Mouse (Mus musculus): Measurements from ENCODE around the gene Rgcc.

Gene Rgcc

DNA sequence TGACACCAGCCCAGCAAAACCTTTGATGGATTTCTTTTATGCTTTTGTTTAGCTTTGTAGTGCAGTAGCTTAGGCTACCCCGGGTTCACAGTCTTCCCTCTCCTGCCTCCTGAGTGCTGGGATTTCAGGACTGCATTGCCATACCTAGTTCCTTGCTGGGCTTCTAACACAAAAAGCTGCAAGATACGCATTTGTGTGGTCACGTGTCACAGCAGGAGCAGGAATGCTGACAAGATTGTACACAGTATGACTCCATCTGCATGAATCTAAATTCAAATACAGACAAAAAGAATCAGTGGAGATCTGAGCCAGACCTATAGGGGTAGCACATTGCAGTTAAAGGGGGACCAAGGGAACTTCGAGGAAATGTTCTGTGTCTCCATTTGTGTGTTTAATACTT lies 6.9 kb upstream of the Rgcc start:
- CTCF ChIA-PET: interaction anchor here in 1 of 4 experiments (0.6 kb wide), 1 partner anchor 771 kb away, joined by 6 read pairs; the partner anchor contains the start of gene Akap11
- POLR2A ChIA-PET: interaction anchor here in 3 of 4 experiments (0.6 to 5.1 kb wide), 9 partner anchors 9 to 168 kb away, joined by 3 to 26 read pairs (median 7); no protein-coding TSS in a partner anchor

DNA sequence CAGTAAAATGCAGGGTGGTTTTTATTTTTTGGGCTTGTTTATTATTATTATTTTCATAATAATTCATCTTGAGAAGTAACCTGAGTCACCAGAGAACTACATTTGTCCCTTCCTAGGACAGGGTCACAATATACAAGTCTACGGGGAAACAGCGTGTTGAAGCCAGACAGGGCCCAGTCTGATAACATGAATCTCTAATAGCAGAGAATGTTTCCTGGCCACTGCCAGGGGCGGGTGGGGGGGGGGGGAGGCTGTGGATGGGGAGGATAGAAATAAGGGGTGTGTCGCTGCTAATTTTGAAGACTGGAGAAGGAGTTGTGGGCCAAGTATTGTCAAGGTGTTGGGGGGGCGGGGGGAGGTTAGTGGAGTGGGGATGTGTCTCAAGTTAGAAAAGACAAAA lies 6.5 kb upstream of the Rgcc start:
- POLR2A ChIA-PET: interaction anchor here in 3 of 4 experiments (0.6 to 5.1 kb wide), 17 partner anchors 8 to 276 kb away, joined by 3 to 26 read pairs (median 4); partner anchors contain the start of gene Naa16 (in 1 of the 3)

DNA sequence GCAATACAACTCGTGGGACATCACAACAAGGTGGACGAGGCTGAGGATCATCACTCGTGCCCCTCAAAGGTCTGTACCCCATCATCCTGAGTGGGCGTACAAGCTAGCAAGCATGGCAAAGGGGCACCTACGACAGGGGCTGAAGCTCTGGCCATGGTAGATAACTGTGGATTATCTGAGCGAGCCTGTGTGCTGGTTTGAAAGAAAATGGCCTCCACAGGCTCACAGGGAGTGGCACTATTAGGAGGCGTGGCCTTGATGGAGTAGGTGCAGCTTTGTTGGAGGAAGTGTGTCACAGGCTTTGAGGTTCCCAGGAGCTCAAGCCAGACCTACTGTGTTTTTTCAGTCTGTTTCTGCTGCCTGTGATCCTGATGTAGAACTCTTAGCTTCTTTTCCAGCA lies 5.7 kb upstream of the Rgcc start:
- ChIA-PET POLR2A (interaction anchor here in 3 of 4 experiments (0.9 to 5.1 kb wide), 16 partner anchors 9 to 277 kb away, joined by 3 to 26 read pairs (median 4); partner anchors contain the start of gene Naa16 (in 1 of the 3)), CTCF (interaction anchor here in 1 of 4 experiments (1.0 kb wide), 1 partner anchor 21 kb away, joined by 4 read pairs; no protein-coding TSS in a partner anchor)

More for the DNA sequence above, 6.5 kb upstream of the Rgcc start:
- CTCF ChIA-PET: interaction anchor here in 1 of 4 experiments (0.6 kb wide), 1 partner anchor 771 kb away, joined by 6 read pairs; the partner anchor contains the start of gene Akap11

DNA sequence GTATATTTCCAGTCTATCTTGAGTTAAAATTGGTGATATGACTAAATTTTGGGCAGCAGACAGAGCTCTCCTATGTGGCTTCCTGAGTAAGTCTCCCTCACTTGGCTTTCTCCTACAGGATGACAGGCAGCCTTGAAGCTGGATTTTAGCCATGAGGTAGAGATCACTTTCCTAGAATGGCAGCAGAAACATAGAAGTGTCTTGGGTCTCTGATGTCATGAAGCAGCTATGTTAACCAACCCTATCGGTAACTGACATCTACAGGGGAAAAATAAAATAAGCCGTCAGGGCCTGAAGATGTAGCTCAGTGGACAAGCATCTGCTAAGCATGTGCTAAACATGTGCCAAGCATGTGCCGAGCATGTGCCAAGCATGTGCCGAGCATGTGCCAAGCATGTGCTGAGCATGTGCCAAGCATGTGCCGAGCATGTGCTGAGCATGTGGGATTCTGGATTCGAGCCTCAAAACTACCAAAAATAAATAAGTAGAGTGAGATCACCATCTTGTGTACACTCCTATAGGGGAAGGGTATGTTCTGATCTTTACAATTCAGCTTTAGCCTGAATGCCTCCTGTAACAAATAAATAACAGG lies 3.5 kb upstream of the Rgcc start:
- POLR2A ChIA-PET: interaction anchor here in 3 of 4 experiments (0.6 to 5.1 kb wide), 8 partner anchors 9 to 161 kb away, joined by 3 to 26 read pairs (median 5); no protein-coding TSS in a partner anchor
- CTCF ChIA-PET: interaction anchor here in 2 of 4 experiments (0.7 to 0.9 kb wide), 2 partner anchors 16 to 17 kb away, joined by 3 to 6 read pairs; no protein-coding TSS in a partner anchor

DNA sequence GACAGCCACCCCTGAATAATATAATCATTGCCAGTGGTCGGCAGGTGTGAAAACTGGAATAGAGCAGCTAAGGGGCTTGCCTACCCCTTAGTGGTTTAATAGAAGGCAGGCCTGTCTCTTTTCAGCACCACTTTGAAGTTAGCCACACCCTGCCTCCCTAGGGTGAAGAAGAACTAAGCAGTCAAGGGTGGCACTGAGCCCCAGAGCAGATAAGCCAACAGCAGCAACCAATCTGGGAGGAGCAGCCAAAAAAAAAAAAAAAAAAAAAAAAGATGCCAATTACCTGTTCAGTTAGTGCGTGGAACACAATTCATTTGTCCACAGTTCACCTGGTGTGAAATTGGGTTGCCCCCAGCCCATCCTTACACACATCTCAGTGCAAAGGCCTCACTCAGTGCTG lies 1.7 kb upstream of the Rgcc start:
- CTCF ChIA-PET: interaction anchor here in 1 of 4 experiments (0.8 kb wide), 1 partner anchor 414 kb away, joined by 5 read pairs; no protein-coding TSS in a partner anchor
- POLR2A ChIA-PET: interaction anchor here in 3 of 4 experiments (0.6 to 6.9 kb wide), 10 partner anchors 10 to 1269 kb away, joined by 3 to 41 read pairs (median 4); no protein-coding TSS in a partner anchor

DNA sequence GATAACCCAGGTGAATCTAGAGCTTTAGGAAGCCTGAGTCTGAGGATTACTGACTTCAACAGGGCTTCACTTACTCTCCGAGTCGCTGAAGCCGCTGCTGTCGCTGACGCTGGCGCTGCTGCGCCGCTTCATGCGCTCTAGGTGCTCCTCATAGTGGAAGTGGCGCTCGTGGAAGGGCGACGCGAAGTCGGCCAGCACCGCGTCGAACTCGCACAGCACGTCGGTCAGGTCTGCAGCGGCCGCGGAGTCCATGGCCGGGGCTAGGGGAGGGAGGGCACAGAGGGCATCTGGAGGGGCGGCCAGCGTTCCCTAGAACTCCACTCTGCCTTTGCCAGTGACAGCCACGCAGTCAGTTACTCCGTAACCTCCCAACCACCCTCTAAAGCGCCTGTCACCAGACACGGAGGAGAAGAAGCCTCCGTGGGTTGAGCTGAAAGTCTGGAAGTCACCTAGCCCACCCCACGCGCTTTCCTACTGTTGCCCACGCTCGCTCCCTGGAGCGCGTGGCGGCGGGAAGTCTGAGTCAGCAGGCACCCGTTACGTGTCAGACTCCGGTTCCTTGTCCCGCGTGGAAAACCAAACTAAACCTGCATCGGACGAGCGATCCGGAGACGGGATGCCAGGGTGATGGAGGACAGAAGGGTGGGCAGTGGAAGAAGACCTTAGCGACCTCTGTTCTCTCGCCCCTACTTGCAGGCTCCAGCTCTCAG lies 649 bp downstream of the Rgcc start:
- ChIA-PET POLR2A (interaction anchor here in 3 of 4 experiments (0.5 to 6.9 kb wide), 39 partner anchors 8 to 1226 kb away, joined by 3 to 47 read pairs (median 5); no protein-coding TSS in a partner anchor), CTCF (interaction anchor here in 3 of 4 experiments (0.6 to 2.0 kb wide), 7 partner anchors 8 to 176 kb away, joined by 3 to 6 read pairs (median 4); no protein-coding TSS in a partner anchor)

DNA sequence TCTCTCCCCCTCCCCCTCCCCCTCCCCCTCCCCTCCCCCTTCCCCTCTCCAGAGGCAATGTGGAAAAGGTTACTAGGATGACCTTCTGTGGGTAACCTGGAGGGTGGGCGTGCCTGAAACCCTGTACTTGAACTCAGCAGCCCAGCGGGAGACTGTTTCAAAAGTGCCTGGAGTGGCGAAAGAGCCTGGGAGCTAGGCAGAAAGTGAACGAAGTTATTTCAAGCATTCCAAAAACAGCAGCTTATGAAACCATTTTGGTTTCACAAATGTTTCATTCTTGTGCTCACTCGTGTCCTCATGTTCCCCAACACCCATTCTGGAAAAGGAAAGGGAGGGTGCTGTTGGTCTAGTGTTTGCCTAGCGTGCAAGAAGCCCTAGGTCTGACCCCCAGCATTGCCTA lies 1.6 kb downstream of the Rgcc start:
- POLR2A ChIA-PET: interaction anchor here in 3 of 4 experiments (0.6 to 6.9 kb wide), 29 partner anchors 8 to 190 kb away, joined by 3 to 47 read pairs (median 7); no protein-coding TSS in a partner anchor
- CTCF ChIA-PET: interaction anchor here in 2 of 4 experiments (0.6 to 2.1 kb wide), 4 partner anchors 11 to 14 kb away, joined by 3 to 7 read pairs (median 5); no protein-coding TSS in a partner anchor

DNA sequence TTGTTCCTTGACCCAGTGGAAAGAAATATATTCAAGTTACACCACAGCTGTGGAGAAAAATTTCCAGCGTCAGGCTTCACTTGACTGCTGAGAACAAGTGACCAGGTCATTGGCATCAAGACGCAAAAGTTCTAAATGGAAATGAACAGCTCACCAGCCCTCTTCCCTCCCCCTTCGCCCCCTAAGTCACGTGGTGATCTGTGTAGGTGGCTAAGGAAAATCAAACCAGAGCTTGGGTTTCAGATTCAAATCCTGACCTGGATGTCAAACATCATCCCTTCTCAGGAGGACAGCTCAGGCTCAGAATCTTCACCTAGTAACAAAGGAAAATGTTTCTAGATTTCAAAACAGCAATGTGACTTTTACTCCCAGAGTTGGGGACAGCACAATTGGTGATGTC lies 2.2 kb downstream of the Rgcc start:
- ChIA-PET CTCF (interaction anchor here in 2 of 4 experiments (0.7 to 2.1 kb wide), 3 partner anchors 10 to 22 kb away, joined by 3 to 10 read pairs (median 7); no protein-coding TSS in a partner anchor), POLR2A (interaction anchor here in 3 of 4 experiments (0.6 to 6.9 kb wide), 25 partner anchors 8 to 577 kb away, joined by 3 to 47 read pairs (median 10); no protein-coding TSS in a partner anchor)

DNA sequence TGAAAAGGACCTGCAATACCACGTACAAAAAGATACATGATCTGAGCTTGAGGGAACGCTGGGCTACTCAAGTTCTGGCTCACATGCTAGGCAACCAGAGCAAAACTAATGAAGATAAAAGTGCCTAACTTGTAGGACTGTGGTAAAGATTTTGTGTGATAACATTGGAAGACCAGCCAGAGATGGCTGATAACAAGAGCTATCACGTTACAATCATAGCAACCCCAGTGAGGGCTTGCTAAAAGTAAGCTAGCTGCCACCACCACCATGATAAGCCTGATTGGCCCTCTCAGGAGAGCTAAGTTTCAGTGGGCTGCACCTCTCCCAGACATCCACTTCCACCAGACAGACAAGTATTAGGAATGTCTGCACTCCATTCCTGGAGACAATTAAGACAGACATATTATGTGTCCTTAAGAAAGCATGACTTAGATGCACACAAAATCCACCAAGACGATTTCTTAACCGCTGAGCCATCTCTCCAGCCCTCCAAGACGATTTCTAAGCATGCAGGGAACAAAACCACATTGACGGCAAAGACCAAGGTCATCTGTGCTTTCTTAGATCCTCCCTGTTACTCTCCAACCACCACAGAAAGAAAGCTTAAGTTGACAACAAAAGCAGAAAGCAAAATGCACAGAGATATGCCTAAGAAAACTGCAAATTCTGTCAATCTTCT lies 3.0 kb downstream of the Rgcc start:
- CTCF ChIA-PET: interaction anchor here in 2 of 4 experiments (0.7 to 2.1 kb wide), 3 partner anchors 9 to 22 kb away, joined by 3 to 10 read pairs (median 7); no protein-coding TSS in a partner anchor
- POLR2A ChIA-PET: interaction anchor here in 2 of 4 experiments (0.6 to 6.9 kb wide), 23 partner anchors 8 to 576 kb away, joined by 3 to 47 read pairs (median 10); no protein-coding TSS in a partner anchor

DNA sequence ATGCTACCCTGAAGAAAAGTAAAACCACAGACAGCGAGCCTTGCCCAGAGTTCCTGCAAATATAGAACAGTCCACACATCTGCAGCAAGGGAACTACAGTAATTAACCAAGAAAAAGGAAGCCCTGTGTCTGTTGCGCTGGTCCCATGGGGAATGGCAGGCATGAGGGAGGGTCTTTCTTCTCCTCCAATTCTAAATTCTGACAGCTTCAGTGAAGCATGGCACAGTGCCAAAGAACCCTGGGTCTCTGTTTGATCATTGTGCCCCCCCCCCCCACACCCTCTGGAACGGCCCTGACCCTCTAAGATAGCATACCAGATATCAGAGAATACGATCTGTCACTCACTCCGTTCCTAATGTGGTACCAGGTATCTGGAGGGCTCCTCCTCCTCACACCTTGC lies 4.6 kb downstream of the Rgcc start:
- CTCF ChIA-PET: no interaction called here
- POLR2A ChIA-PET: interaction anchor here in 3 of 4 experiments (0.6 to 6.3 kb wide), 8 partner anchors 8 to 22 kb away, joined by 3 to 47 read pairs (median 4); no protein-coding TSS in a partner anchor

DNA sequence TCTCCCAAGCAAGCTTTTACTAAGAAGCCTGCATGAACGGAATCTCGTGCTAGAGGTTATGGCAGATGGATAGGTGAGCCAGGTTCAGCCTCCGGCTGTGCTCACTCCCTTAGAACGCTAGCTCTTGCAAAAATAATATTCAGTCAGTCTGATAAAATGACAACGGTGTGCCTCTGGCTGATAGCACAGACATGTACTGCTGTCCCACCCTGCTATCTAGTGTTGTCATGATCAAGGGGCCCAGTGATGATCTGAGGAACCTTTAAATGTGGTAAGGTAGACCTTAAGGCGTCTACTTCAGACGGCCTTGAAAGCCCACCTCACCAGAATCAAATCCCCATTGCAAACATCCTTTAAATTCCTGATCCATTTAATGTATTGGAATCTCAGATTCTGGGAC lies 5.2 kb downstream of the Rgcc start:
- POLR2A ChIA-PET: interaction anchor here in 3 of 4 experiments (0.6 to 6.3 kb wide), 10 partner anchors 8 to 530 kb away, joined by 3 to 47 read pairs (median 4); no protein-coding TSS in a partner anchor

DNA sequence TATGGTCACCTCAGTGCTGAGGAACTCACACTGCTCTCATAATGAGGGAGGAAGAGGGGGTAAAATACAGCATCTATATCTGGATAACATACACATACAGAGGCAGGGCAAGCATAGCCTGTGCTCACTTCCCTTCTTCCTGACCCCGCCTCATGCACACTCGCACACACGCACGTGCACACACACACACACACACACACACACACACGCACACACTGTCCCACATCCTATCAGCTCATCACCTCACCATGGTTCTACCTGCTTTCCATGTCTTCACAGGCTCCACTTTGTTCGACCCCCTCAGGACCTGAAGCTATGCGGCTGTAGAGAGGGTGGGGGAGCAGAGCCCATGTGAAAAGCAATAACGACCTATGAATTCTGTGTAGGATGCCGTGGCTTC lies 5.9 kb downstream of the Rgcc start:
- ChIA-PET CTCF (no interaction called here), POLR2A (interaction anchor here in 3 of 4 experiments (0.6 to 1.9 kb wide), 9 partner anchors 9 to 529 kb away, joined by 3 to 7 read pairs (median 4); no protein-coding TSS in a partner anchor)

More for the DNA sequence above, 5.2 kb downstream of the Rgcc start:
- CTCF ChIA-PET: no interaction called here

DNA sequence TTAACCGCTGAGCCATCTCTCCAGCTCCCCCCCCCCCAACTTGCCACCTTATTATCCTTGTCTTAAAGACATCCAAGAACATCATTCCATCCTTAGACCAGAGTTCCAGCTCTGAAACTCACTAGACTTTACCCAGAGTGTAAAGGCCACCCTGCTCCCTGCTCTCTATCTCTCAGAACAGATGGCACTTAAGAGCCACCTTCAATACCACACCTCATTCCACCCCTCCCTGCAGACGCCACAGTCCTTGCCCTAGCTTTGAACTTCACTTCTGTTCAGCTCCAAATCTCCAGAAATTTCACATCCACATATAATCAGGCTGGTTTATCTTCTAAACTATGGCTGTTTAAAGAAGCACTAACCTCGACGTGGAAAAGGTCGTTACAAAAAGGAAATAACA lies 6.5 kb downstream of the Rgcc start:
- ChIA-PET POLR2A (interaction anchor here in 1 of 4 experiments (0.6 to 1.9 kb wide), 4 partner anchors 9 to 19 kb away, joined by 3 to 7 read pairs (median 4); no protein-coding TSS in a partner anchor), CTCF (interaction anchor here in 2 of 4 experiments (0.6 to 0.7 kb wide), 2 partner anchors 289 to 683 kb away, joined by 3 to 8 read pairs; no protein-coding TSS in a partner anchor)

DNA sequence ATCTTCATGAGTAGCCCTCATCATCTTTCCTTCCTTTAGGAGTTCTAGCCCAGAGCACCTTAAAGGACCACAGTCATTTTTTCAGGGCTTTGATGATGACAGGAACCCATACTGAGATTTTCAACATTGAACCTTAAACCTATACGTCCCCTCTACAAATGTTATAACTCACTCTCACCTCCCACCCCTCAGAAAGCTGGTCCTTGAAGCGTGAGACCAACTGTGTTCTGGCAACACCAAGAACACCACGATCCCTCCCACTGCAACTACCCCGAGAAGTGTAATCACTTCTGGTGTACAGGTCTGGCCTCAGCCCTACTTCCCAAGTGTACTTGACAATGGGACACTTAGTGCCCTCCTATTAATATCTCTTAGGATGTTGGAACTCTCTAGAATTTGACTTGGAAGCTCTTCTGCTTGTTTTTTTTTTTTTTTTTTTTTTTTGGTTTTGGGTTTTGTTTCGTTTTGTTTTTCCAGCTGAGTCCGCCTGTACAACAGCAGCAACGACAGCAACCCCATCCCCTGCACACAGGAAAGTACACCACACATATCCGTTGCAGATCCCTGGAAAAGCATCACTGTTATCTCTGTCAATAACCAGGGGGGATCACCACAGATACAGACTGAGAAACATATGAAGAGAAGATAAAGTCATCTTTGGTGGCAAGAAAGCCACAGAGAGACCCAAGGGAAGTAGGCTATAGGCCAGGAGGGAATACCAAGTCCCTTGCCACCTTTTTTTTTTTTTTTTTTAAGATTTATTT lies 7.2 kb downstream of the Rgcc start:
- CTCF ChIA-PET: interaction anchor here in 2 of 4 experiments (0.6 to 0.7 kb wide), 2 partner anchors 290 to 682 kb away, joined by 3 to 8 read pairs; no protein-coding TSS in a partner anchor
- POLR2A ChIA-PET: interaction anchor here in 1 of 4 experiments (1.0 to 4.4 kb wide), 4 partner anchors 8 to 34 kb away, joined by 3 to 26 read pairs (median 6); no protein-coding TSS in a partner anchor

DNA sequence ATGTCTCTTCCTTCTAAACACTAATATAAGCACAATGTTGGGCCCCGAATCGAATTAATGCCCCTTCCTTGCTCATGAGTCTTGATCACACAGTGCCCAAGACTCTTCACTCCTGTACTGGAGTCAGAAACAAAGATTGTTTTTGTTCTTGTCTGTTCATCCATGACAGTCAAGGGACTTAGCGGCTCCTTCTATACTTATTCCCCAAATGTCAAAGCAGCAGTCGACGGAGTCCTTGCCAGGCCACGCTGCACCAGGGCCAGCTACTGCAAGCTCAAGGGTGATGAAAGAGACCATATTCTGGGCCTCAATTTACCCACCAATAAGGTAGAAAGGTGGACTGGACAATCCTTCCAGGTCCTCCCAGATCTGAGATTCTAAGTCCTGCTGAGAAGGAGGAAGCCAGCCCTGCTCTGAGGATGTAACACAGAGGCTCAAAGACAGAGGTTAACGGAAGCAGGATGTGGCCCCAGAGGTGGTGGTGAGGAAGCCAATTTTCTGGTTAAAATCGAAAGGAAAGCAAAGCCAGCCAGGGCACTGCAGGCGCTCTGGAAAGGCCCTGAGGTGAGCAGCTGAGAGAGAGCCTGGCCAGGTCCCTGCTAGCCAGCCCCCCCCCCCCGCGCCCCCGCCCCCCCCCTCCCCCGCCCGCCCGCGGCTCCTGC lies 8.2 kb downstream of the Rgcc start:
- CTCF ChIA-PET: interaction anchor here in 2 of 4 experiments (0.9 to 1.1 kb wide), 2 partner anchors 8 to 187 kb away, joined by 3 read pairs; partner anchors contain the start of gene Rgcc (in 1 of the 2)
- POLR2A ChIA-PET: interaction anchor here in 3 of 4 experiments (0.5 to 5.1 kb wide), 11 partner anchors 7 to 35 kb away, joined by 3 to 41 read pairs (median 4); partner anchors contain the start of gene Rgcc (in 2 of the 3)

DNA sequence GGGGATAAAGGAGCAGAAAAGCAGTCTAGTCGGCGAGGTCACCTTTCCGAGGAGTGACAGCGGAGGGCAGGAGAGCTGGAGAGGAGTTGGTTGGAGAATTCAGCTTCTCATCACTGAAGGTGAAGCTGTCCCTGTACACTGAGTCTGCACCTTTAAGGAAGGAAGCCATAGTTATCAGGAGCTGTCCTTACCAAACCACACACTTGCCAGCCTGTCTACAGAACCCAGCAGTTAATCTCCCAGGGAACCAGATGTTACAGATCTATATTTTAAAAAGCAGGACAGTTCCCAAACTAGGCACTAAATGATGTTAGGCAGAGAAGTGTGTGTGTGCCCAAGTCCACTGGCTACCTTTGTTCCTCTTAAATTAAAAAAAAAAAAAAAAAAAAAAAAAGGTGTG lies 9.8 kb downstream of the Rgcc start:
- CTCF ChIA-PET: interaction anchor here in 3 of 4 experiments (0.6 to 1.4 kb wide), 7 partner anchors 10 to 318 kb away, joined by 3 to 13 read pairs (median 4); partner anchors contain the start of gene Rgcc (in 2 of the 3)
- POLR2A ChIA-PET: interaction anchor here in 3 of 4 experiments (0.7 to 5.1 kb wide), 8 partner anchors 8 to 40 kb away, joined by 3 to 41 read pairs (median 5); partner anchors contain the start of gene Rgcc (in 1 of the 3)

All from embryonic stem cell, embryonic (primary cell).